Mouse (Mus musculus): ENCODE measurements around the gene Cebpe. TPM values are rescaled to one million over a fixed set of nuclear protein-coding genes. Genes with fewer than 3 reads are reported as not detected.

The Cebpe gene
- total and polyA plus RNA-seq, 2 experiments from 2014 or later, result not detected

GRCm38 (mm10) chr14:54712861-54713260 is 887 bp upstream of the Cebpe start:
- no peak overlapping the region for H3K27ac ChIP-seq (ENCODE audit: low read depth)
- WGBS, result 69% methylated on average over 8 of the region's 8 CpGs

DNA sequence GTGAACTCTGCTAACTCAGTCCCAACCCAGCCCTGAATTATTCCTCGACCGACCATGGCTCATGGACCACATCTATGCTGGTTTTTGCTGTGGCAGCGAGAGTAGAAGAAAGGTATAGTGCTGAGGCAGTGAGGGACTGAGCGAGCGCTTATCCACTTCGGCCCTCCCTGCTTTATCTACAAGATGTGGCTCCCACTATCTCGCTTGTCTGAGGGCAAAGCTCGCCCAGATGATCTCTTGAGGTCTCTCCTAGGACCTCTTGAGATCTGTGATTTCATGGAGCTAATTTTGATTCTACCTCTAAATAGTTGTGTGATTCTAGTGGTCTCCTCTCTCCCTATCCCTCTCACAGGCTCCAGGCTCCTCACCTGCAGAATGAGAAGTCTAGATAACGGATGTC is 2.9 kb downstream of the Cebpe start:
- no peak overlapping the region for H3K4me2 ChIP-seq (ENCODE audit: low read depth, low read length)
- TF ChIP-seq EP300 (IDR thresholded peaks at IDR 0.05; ENCODE audit: low read depth) (no peak), CTCF (IDR thresholded peaks at IDR 0.05; ENCODE audit: low read depth) (no peak)
- WGBS, result 78% methylated on average over 9 of the region's 9 CpGs

More at GRCm38 (mm10) chr14:54712861-54713260, 887 bp upstream of the Cebpe start:
- Histone ChIP-seq H3K4me1 (ENCODE audit: control insufficient read depth, insufficient read depth) (no peaks in the 10 kb centered on the region), H3K36me3 (replicated peaks; ENCODE audit: control insufficient read depth, insufficient read depth, low read length) (no peaks in the 10 kb centered on the region), H3K4me3 (ENCODE audit: low read depth, low read length) (no peak overlapping the region), H3K27me3 (ENCODE audit: control insufficient read depth, insufficient read depth, low read length) (0 out of 2 replicates have a peak, but pooled peaks cover 3% of the 10 kb centered on the region), H3K9ac (replicated peaks; ENCODE audit: low read depth, low read length) (no peak overlapping the region), H3K9me3 (replicated peaks; ENCODE audit: control insufficient read depth, low read length) (no peaks in the 10 kb centered on the region), H3K4me2 (ENCODE audit: low read depth, low read length) (no peak overlapping the region)
- no peak for TF ChIP-seq CTCF (IDR thresholded peaks at IDR 0.05; ENCODE audit: low read depth)
- no peak for TF ChIP-seq EP300 (IDR thresholded peaks at IDR 0.05; ENCODE audit: low read depth)
- ATAC-seq (ENCODE audit: insufficient read depth, low read depth) (no peak), DNase-seq (ENCODE audit: low spot score) (no peak)

GRCm38 (mm10) chr14:54706589-54707320 is 5.2 kb downstream of the Cebpe start:
- no peaks in the 10 kb centered on the region for H3K27me3 ChIP-seq (ENCODE audit: control insufficient read depth, insufficient read depth, low read length)
- no peak overlapping the region for H3K4me2 ChIP-seq (ENCODE audit: low read depth, low read length)
- ATAC-seq (ENCODE audit: insufficient read depth, low read depth) (peak; percentile 53; the same call in 1 of the 2 replicates), DNase-seq (ENCODE audit: low spot score) (peak; percentile 29)
- H3K4me3 ChIP-seq (ENCODE audit: low read depth, low read length), result no peak overlapping the region
- peaks cover 13% of the 10 kb centered on the region for H3K4me1 ChIP-seq (ENCODE audit: control insufficient read depth, insufficient read depth)
- H3K9ac ChIP-seq (replicated peaks; ENCODE audit: low read depth, low read length), result 0 out of 2 replicates have a peak overlapping the region, but pooled peaks have one; percentile 22
- 23% methylated on average over 17 of the region's 17 CpGs for WGBS
- TF ChIP-seq CTCF (IDR thresholded peaks at IDR 0.05; ENCODE audit: low read depth) (no peak), EP300 (IDR thresholded peaks at IDR 0.05; ENCODE audit: low read depth) (no peak)
- H3K36me3 ChIP-seq (replicated peaks; ENCODE audit: control insufficient read depth, insufficient read depth, low read length), result no peaks in the 10 kb centered on the region
- H3K27ac ChIP-seq (ENCODE audit: low read depth), result no peak overlapping the region
- H3K9me3 ChIP-seq (replicated peaks; ENCODE audit: control insufficient read depth, low read length), result no peaks in the 10 kb centered on the region

More for the DNA sequence above, 2.9 kb downstream of the Cebpe start:
- ATAC-seq (ENCODE audit: insufficient read depth, low read depth) (no peak), DNase-seq (ENCODE audit: low spot score) (no peak)
- Histone ChIP-seq H3K9ac (replicated peaks; ENCODE audit: low read depth, low read length) (no peak overlapping the region), H3K9me3 (replicated peaks; ENCODE audit: control insufficient read depth, low read length) (no peaks in the 10 kb centered on the region), H3K4me1 (ENCODE audit: control insufficient read depth, insufficient read depth) (peaks cover 13% of the 10 kb centered on the region), H3K27ac (ENCODE audit: low read depth) (no peak overlapping the region), H3K36me3 (replicated peaks; ENCODE audit: control insufficient read depth, insufficient read depth, low read length) (no peaks in the 10 kb centered on the region), H3K27me3 (ENCODE audit: control insufficient read depth, insufficient read depth, low read length) (no peaks in the 10 kb centered on the region), H3K4me3 (ENCODE audit: low read depth, low read length) (no peak overlapping the region)

- Histone ChIP-seq H3K4me1 (ENCODE audit: control insufficient read depth, insufficient read depth) (peaks cover 13% of the 10 kb centered on the region), H3K9ac (replicated peaks; ENCODE audit: low read depth, low read length) (no peak overlapping the region), H3K4me2 (ENCODE audit: low read depth, low read length) (no peak overlapping the region), H3K36me3 (replicated peaks; ENCODE audit: control insufficient read depth, insufficient read depth, low read length) (no peaks in the 10 kb centered on the region), H3K27ac (ENCODE audit: low read depth) (no peak overlapping the region), H3K27me3 (ENCODE audit: control insufficient read depth, insufficient read depth, low read length) (no peaks in the 10 kb centered on the region), H3K9me3 (replicated peaks; ENCODE audit: control insufficient read depth, low read length) (no peaks in the 10 kb centered on the region), H3K4me3 (ENCODE audit: low read depth, low read length) (no peak overlapping the region)
- TF ChIP-seq EP300 (IDR thresholded peaks at IDR 0.05; ENCODE audit: low read depth) (no peak), CTCF (IDR thresholded peaks at IDR 0.05; ENCODE audit: low read depth) (no peak)
- no peak for ATAC-seq (ENCODE audit: insufficient read depth, low read depth)
- DNase-seq (ENCODE audit: low spot score), result no peak
- WGBS, result 18% methylated on average over 5 of the region's 5 CpGs
Observed at GRCm38 (mm10) chr14:54705844-54706243, 6.1 kb downstream of the Cebpe start.

GRCm38 (mm10) chr14:54703207-54703606 is 8.8 kb downstream of the Cebpe start:
- Histone ChIP-seq H3K27ac (ENCODE audit: low read depth) (no peak overlapping the region), H3K4me1 (ENCODE audit: control insufficient read depth, insufficient read depth) (peaks cover 22% of the 10 kb centered on the region), H3K9ac (replicated peaks; ENCODE audit: low read depth, low read length) (no peak overlapping the region), H3K4me3 (ENCODE audit: low read depth, low read length) (no peak overlapping the region), H3K4me2 (ENCODE audit: low read depth, low read length) (no peak overlapping the region), H3K9me3 (replicated peaks; ENCODE audit: control insufficient read depth, low read length) (no peaks in the 10 kb centered on the region), H3K36me3 (replicated peaks; ENCODE audit: control insufficient read depth, insufficient read depth, low read length) (no peaks in the 10 kb centered on the region), H3K27me3 (ENCODE audit: control insufficient read depth, insufficient read depth, low read length) (no peaks in the 10 kb centered on the region)
- TF ChIP-seq CTCF (IDR thresholded peaks at IDR 0.05; ENCODE audit: low read depth) (no peak), EP300 (IDR thresholded peaks at IDR 0.05; ENCODE audit: low read depth) (no peak)
- DNase-seq (ENCODE audit: low spot score), result no peak
- ATAC-seq (ENCODE audit: insufficient read depth, low read depth), result no peak
- WGBS, result 52% methylated on average over 10 of the region's 10 CpGs

Data from heart, postnatal 0 days (tissue).